Mouse (Mus musculus) ES-E14 (cell line): ENCODE measurements around the gene Crat. TPM values are rescaled to one million over a fixed set of nuclear protein-coding genes. Genes with fewer than 3 reads are reported as not detected.

Experiments used
- DNase-seq: peaks from one replicate; pipeline ENCODE4 v3.0.0-alpha.2; 2013; ENCODE audit warnings: low read depth, low spot score
- H3K27ac ChIP-seq: 2 replicates; pipeline ENCODE4 v1.5.1; 2012; ENCODE audit warnings: low read depth, mild to moderate bottlenecking, low read length, moderate library complexity, mixed read lengths; ENCODE audit not compliant: poor library complexity, insufficient read depth, severe bottlenecking
- H3K36me3 ChIP-seq: 2 replicates; pipeline ENCODE4 v1.6.1; 2012; ENCODE audit warnings: mild to moderate bottlenecking, low read length, moderate library complexity, mixed read lengths; ENCODE audit not compliant: control insufficient read depth, poor library complexity, insufficient read depth, severe bottlenecking
- H3K4me1 ChIP-seq, 2 experiments: fragments of 150-350 bp in 1 of 2; sonication (generic) in 1 of 2; 2 replicates each; pipeline ENCODE4 v1.6.1; 2012; ENCODE audit warnings: low read length in 2 of 2, mild to moderate bottlenecking in 1 of 2, mixed read lengths in 1 of 2; ENCODE audit not compliant: control insufficient read depth in 2 of 2, insufficient read depth in 2 of 2, poor library complexity in 1 of 2
- H3K4me3 ChIP-seq, 2 experiments: fragments of 150-350 bp in 1 of 2; sonication (generic) in 1 of 2; 2 replicates each; pipeline ENCODE4 v1.5.1; 2012; ENCODE audit warnings: low read length in 2 of 2, low read depth in 1 of 2, mild to moderate bottlenecking in 1 of 2, mixed read lengths in 1 of 2; ENCODE audit not compliant: insufficient read depth in 1 of 2, poor library complexity in 1 of 2, severe bottlenecking in 1 of 2
- H3K9ac ChIP-seq: 2 replicates; pipeline ENCODE4 v1.6.1; 2012; ENCODE audit warnings: low read depth, mild to moderate bottlenecking, low read length, mixed read lengths; ENCODE audit not compliant: poor library complexity, insufficient read depth, severe bottlenecking
- H3K9me3 ChIP-seq: fragments of 150-350 bp; sonication (generic); 2 replicates; pipeline ENCODE4 v1.6.1; 2012; ENCODE audit warnings: low read depth, mild to moderate bottlenecking, low read length; ENCODE audit not compliant: control insufficient read depth, insufficient read depth
- CHD2 ChIP-seq: IDR thresholded peaks from 2 replicates; pipeline ENCODE4 v1.6.1; 2014; ENCODE audit warnings: mild to moderate bottlenecking, low read depth, low read length, inconsistent platforms
- HCFC1 ChIP-seq: IDR thresholded peaks from 2 replicates; pipeline ENCODE4 v1.6.1; 2012; ENCODE audit warnings: low read length, inconsistent platforms, borderline replicate concordance; ENCODE audit not compliant: insufficient read depth
- MAFK ChIP-seq: IDR thresholded peaks from 2 replicates; pipeline ENCODE4 v1.6.1; 2014; ENCODE audit warnings: mild to moderate bottlenecking, low read depth, low read length, inconsistent platforms; ENCODE audit not compliant: insufficient read depth
- ZC3H11A ChIP-seq: IDR thresholded peaks from 2 replicates; pipeline ENCODE4 v1.6.1; 2012; ENCODE audit warnings: low read depth, mild to moderate bottlenecking, inconsistent platforms, low read length, borderline replicate concordance
- ZNF384 ChIP-seq: IDR thresholded peaks from 2 replicates; pipeline ENCODE4 v1.6.1; 2012; ENCODE audit warnings: low read depth, low read length, inconsistent platforms
- in situ Hi-C, 2 experiments: fragments of 600-800 bp; cut with MboI; formaldehyde crosslinking; loops; one replicate each; pipeline ENCODE4 v1.15.1; 2025; ENCODE audit warnings: low sequenced_read_pairs in 2 of 2, inconsistent platforms in 1 of 2; ENCODE audit not compliant: unreplicated experiment in 2 of 2
- total RNA-seq: library from RNA; depleted of rRNA; stranded (reverse); fragments of 300-350 nt; gene quantifications from 2 replicates; pipeline ENCODE4 v1.2.3, GENCODE M21; 2012

Crat gene
- total RNA-seq, 1 experiment = 5.8 TPM

GRCm38 (mm10) chr2:30399191-30400171 lies 16.1 kb downstream of the Crat start:
- Histone ChIP-seq H3K4me3 (peak overlapping the region; percentile 9 to 19; a peak in 2 of 4 replicates), H3K9ac (peak overlapping the region; percentile 15; the same call in 1 of the 2 replicates), H3K27ac (peak overlapping the region; percentile 71), H3K9me3 (no peaks in the 10 kb centered on the region), H3K36me3 (peaks cover 17% of the 10 kb centered on the region), H3K4me1 (peaks cover 4 to 34% of the 10 kb centered on the region in 2 experiments)
- DNase-seq = peak; percentile 42
- peak; percentile 87 for TF ChIP-seq MAFK
- TF ChIP-seq ZC3H11A = no peak
- in situ Hi-C loops = no loop called here

DNA sequence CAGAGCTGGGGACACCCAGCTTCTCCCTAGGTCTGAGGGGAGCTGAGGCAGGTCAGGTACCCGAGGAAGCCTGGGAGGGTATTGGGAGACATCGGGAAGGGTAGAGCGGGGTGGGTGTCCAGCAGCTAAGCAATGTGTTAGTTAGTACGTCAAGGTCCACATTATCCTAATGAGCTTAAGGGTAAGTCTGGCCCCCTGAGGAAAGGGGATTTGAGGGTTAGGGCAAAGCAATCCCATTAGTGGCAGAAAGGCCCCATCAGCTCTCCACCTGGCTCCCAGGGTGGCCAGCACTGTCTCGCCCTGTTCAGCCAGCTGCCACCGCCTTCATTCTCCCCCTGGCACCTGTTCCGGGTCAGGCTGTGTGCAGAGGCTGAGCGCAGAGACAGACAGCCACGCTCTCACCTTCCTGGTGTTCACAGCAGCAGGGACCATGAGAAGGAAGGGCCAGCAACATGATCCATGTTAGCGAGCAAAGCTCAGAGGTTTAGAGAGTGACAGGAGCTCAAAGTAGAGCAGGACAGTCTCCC lies 17.6 kb downstream of the Crat start:
- peaks cover 17% of the 10 kb centered on the region for H3K36me3 ChIP-seq
- in situ Hi-C loops = no loop called here
- H3K27ac ChIP-seq = no peak overlapping the region; the same call in 1 of the 2 replicates

GRCm38 (mm10) chr2:30396246-30396645 lies 19.4 kb downstream of the Crat start:
- peaks cover 17% of the 10 kb centered on the region for H3K36me3 ChIP-seq
- H3K4me3 ChIP-seq = peak overlapping the region in 1 of 2 experiments; percentile 8; a peak in 1 of 4 replicates

More for the DNA sequence above, 17.6 kb downstream of the Crat start:
- Histone ChIP-seq H3K9ac (no peak overlapping the region), H3K9me3 (no peaks in the 10 kb centered on the region), H3K4me1 (peaks cover 4 to 34% of the 10 kb centered on the region in 2 experiments), H3K4me3 (no peak overlapping the region)
- no peak for TF ChIP-seq ZC3H11A
- TF ChIP-seq MAFK = no peak
- no peak for TF ChIP-seq ZNF384
- TF ChIP-seq CHD2 = no peak
- TF ChIP-seq HCFC1 = no peak
- no peak for DNase-seq

DNA sequence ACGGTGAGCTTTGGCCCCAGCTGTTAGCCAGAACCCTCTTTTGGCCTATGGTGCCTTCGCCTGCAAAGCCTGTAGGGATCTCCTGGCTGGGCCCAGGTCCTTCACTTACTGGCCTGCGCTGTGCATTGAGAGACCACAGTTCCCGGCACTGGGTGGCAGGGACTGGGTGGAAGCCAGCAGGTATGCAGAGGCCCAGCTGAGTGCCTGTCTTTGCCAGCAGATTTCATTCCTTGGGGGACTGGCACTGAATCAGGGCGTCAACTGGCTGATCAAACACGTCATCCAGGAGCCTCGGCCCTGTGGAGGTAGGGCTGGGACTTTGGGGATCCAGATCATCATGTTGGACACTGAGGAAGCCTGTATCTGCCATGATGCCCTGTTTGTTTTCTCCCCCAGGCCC lies 19.9 kb downstream of the Crat start:
- Histone ChIP-seq H3K9ac (no peak overlapping the region), H3K4me1 (peaks cover 7 to 34% of the 10 kb centered on the region in 2 experiments), H3K9me3 (no peaks in the 10 kb centered on the region), H3K4me3 (no peak overlapping the region), H3K36me3 (peaks cover 17% of the 10 kb centered on the region), H3K27ac (no peak overlapping the region)
- in situ Hi-C loops = no loop called here
- DNase-seq = no peak
- TF ChIP-seq MAFK = no peak
- no peak for TF ChIP-seq CHD2
- TF ChIP-seq ZNF384 = no peak
- no peak for TF ChIP-seq ZC3H11A
- no peak for TF ChIP-seq HCFC1

More at GRCm38 (mm10) chr2:30396246-30396645, 19.4 kb downstream of the Crat start:
- no peaks in the 10 kb centered on the region for H3K9me3 ChIP-seq
- no peak overlapping the region for H3K27ac ChIP-seq
- no peak for DNase-seq
- H3K4me1 ChIP-seq = peaks cover 7 to 34% of the 10 kb centered on the region in 2 experiments
- no peak for TF ChIP-seq CHD2
- no peak for TF ChIP-seq ZNF384
- TF ChIP-seq HCFC1 = no peak
- TF ChIP-seq MAFK = no peak
- TF ChIP-seq ZC3H11A = no peak
- peak overlapping the region; percentile 28; the same call in 1 of the 2 replicates for H3K9ac ChIP-seq
- in situ Hi-C loops = no loop called here
